Mouse (Mus musculus) urinary bladder, postnatal 25 days (tissue): ENCODE data around the gene Acbd6.

ENCODE experiments used
- DNase-seq: peaks from one replicate; pipeline ENCODE4 v3.0.0; 2022; ENCODE audit warnings: low spot score

Gene Acbd6

DNA sequence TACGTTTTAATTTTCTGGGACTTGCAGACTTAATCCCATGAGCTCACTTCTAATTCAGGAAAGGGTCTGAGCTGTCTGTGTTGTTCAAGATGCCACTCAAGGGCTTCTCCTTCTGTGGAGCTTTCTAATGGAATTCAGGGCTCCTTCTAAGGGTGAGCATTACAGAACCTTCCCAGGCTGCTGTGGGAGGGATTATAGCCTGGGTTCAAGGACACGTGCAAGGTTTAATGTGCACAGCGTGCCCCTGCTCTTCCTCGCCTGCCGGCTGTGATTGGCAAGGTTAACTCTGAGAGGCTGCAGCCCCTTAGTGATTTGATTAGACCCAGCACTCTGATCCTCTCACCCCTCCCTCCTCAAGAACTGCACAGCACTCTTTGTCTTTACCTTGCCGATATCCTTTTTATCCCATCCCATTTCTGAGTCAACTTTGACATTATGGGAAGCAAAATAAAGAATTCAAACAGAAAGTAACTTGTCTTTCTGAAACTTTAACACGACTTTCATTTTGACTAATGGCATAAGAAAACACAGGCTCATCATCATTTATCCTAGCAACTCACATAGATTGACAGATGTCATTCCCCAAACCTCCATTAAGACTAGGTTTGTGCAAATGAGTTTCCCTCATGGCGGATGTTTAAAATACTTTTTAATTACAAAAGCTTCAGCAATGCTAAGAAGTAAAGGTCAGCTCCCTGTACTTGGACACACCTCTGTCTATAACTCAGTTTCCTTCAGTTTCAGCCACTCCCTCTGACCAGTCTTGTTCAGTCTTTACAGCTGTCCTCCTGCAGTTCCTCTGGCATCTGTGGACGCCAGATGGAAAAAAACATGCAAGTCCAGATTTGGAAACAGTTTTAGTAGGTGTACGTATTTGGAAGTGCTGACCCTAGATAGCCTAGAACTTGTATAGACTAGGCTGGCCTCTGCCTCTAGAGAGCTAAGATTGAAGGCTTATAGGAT, 88.7 kb downstream of the Acbd6 start:
- DNase-seq, result no peak

DNA sequence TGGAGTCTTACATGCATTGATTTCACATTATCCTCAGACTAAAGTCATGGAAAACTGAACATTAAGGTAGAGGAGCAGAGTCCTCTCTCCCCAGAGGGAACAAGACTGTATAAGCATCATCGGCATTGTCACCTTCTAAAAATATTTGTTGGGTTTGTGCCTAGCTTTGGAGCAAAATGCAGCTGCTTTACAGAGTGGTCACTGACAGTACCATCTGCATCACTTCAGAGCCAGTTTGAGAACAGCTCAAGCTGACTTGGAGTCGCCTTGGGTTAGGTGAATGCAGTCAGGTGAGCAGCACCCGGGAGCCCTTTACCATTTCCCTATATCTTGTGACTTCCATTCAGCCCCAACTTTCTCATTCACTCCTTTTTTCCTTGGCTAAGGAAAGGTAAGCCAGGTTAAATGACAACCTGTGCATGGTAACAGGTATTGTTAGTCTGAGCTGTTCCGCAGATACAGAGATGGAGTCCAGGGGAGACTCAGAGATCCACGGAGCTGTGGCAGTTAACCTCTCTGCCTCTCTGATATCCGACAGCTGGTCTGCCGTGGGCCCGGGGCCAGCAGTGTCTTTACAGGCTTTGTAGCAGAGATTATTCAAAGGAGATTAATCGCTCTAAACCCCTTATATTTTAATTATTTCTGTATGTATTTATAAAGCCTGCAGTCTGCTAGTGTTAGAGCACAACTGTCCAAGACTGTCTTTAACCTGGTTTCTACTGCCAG, 92.4 kb downstream of the Acbd6 start:
- DNase-seq, result no peak

GRCm38 (mm10) chr1:155654961-155655360, 97.0 kb downstream of the Acbd6 start:
- no peak for DNase-seq

DNA sequence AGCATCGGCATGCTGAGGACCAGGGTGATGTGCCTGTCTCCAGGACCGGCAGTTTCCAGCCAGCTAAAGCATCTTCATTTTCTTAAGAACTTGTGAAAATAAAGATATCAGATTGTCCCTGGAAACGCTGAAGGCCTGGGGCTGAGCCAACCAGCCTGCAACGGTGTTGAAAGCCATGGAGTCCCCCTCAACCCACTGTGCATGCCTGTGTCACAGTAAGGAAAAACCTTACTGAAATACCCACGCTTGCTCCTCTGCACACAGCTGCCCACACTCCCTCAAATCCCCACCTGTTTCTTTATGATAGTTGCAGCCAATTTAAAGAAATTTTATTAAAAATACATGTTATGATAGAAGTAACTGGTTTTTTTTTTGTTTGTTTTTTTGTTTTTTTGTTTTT, 98.4 kb downstream of the Acbd6 start:
- DNase-seq, result no peak

GRCm38 (mm10) chr1:155663994-155664393, 106.1 kb downstream of the Acbd6 start:
- DNase-seq, result no peak

GRCm38 (mm10) chr1:155675570-155675969, 117.7 kb downstream of the Acbd6 start:
- DNase-seq, result no peak

- DNase-seq, result no peak
Observed at GRCm38 (mm10) chr1:155681116-155681799, 123.3 kb downstream of the Acbd6 start.

DNA sequence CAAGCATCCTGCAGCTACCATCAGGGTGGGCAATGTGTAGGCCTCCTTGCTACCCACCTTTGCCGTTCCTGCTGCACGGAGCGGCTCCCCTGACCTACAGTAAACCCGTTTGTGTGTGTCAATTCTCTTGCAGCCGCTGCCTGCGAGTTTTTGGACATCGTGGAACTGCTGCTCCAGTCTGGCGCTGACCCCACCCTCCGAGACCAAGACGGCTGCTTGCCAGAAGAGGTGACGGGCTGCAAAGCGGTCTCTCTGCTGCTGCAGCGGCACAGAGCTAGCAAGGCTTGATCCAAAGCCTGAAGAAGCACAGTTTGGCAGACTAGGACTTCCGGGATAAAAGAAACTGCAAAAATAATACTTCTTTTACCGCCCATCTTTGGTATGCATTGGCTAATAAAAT, 128.9 kb downstream of the Acbd6 start:
- no peak for DNase-seq

DNA sequence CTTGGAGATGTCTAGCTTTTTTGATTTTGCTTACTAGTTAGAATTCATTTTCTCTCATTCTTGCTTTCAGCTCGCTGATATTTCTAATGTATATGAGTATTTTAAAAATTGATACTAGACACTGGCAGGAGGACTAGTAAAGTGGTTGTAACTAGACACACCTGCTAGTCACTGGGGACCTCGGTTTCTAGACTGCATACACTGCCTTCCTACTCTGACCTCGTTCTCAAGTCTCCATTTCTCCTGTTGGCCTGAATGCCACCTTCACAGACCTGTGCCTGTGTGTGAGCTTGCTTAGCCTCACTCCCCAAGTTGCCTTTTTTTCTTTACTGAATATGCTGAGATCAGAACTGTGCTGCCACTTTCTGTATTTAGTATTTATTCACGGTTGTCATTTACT, 131.2 kb downstream of the Acbd6 start:
- no peak for DNase-seq

DNA sequence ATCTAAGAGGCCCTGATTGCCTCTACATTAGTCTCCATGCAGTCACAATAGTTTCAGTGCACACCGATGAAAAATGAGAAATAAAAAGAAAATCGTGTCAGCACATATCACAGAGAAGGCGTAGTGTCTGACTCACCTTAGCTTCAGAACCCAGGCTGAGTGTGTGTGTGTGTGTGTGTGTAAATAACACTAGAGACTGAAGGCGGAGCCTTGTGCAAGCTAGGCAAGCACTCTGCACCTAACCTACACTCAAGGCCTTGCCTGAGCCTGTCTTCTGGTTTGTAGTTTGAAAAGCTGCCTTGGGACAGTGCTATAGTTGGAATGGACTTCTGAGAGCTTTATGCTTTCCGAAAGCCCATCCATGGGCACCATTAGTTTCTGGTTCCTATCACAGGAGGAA, 131.6 kb downstream of the Acbd6 start:
- DNase-seq, result no peak

GRCm38 (mm10) chr1:155692230-155692629, 134.3 kb downstream of the Acbd6 start:
- DNase-seq, result no peak

GRCm38 (mm10) chr1:155693026-155693425, 135.1 kb downstream of the Acbd6 start:
- DNase-seq, result no peak

- no peak for DNase-seq
Observed at GRCm38 (mm10) chr1:155693443-155693842, 135.5 kb downstream of the Acbd6 start.

- DNase-seq, result no peak
Observed at GRCm38 (mm10) chr1:155698373-155699159, 140.6 kb downstream of the Acbd6 start.

DNA sequence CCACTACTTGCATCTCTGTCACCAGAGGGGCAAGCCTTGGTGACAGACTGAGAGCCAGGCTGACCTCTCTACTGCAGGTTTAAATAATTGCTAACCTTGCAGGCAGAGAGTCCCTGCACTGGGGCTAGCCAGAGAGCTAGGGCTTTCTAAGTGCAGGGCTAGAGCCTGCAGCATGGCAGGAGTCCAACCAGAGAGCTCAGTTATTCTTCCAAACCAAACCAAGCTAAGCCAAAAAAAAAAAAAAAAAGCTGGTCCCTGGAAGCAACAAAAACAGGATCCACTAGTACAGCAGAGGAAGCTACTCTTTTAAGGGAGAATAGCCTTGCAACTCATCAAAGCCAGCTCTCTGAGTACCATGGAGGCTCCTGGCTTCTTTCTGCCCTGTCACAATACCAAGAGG, 143.0 kb downstream of the Acbd6 start:
- DNase-seq, result no peak

DNA sequence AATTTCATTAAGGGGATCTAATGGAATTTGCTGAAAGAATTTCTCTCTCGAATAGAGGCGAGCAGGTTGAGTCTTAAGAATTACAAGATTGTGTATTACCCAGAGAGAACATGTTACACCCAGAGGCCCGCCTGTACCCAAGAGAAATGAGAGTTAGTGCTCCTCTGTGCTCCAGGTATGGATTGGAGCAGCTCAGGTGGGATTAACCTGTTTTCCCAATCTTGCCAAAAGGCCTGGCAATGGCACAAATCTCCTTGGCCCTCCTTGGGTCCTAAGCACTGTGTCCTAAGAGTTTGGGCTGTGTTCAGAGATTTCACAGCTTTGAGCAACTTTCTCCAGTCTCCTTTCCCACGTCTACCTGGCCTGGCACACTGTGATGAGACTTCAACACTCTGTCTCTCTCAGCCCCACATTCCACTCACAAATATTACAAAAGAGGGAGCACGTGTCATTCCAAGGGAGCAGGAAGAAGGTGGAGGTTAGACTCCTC, 145.3 kb downstream of the Acbd6 start:
- DNase-seq, result no peak

GRCm38 (mm10) chr1:155704182-155704581, 146.3 kb downstream of the Acbd6 start:
- no peak for DNase-seq

DNA sequence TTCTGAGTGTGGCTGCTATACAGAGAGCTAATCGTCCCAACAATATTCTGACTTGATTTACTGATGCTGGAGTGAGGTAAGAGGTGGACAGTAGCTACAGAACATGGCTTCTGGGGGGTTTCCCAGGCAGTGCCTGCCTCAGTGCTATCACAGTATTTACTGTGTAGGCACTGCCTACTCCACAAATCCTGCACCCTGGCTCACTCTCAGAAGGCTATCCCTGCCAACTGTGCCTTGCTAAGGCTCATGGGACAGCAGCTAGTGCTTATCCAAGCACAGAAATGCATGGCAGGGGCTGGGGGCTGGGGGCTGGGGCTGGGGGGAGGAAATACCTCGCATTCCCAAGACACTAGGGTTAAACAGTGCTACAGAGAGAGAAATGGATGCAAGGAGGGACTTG, 155.4 kb downstream of the Acbd6 start:
- DNase-seq, result no peak

DNA sequence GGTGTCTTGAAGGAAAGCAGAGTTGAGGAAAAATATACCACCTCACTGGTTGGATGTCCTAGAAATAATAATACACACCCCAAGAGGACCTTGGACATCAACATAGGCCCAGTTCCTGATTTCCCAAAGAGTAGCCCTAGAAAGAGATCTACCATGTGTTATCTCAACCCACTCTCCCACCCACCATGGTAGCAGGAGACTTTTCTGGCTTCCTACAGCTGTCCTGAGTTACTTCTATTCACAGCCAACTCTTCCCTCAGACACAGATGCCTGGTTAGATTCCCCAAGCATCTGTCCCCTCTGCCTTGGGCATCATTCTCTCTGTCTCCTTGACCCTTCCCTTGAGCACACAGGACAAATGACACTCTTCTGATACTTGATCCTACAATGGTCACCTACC, 157.4 kb downstream of the Acbd6 start:
- DNase-seq, result no peak

DNA sequence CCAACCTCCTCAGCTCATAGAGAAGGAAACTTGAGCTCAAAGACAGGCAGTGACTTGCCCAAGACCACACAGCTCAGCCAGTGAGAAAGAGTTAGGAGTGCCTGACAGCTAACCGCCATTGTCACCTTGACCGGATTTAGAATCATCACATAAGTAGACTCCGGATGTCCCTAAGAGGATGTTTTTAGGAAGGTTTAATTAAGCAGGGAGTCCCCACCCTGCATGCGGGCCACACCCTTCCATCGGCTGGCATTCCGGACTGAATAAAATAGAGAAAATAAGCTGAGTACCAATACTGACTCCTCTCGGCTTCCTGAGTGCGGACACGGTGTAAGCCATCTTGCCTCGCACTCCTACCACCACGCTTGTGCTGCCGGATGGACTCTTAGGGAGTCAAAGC, 159.4 kb downstream of the Acbd6 start:
- no peak for DNase-seq

- no peak for DNase-seq
Observed at GRCm38 (mm10) chr1:155718851-155719250, 160.9 kb downstream of the Acbd6 start.

GRCm38 (mm10) chr1:155720006-155720405, 162.1 kb downstream of the Acbd6 start:
- no peak for DNase-seq
